Comparison of ENCODE assay signal across 8 mouse cellular contexts in the genomic region with DNA sequence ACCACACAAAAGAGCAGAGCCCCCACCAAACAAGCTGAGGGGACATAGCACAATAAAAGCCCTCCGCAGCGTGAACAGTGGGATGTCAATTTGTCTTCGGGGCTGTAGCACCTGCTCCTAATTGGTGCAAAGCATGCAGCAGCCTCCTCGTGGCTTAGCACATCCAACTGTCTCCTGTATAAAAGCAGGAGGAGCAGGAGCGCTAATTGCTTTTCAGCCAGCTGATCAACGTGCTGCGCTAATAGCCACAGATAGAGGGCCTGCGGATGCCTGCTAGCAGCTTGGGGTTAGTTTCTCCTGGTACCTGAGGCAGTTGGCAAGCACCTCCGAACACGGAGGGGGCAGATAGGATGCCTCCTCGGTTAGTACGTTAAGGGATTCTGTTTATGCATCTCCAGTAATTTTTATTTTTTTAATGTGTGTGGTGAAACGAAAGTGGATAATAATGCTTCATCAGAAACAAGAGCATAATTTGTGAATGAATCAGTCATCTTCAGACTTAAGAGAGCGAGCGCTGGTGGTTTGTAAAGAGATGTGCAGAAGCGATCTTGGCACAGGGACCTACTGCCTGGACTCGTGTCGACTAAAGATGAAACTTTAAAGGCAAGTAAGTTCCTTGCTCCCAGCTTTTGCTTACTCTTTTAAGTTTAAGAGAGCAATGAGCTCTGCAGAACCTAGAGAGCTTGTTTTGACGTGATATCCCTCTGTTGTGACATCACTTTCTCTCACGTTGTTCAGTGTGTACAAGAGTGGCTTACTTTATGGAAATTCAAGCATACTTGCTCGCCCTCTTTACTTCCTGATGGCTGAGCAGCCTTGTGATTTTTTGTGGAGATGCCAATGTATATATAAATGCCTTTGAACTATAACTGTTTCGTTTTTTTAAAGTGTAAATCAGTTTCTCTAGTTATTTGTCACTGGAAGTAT.
A peak's percentile ranks its signal among the peaks of the same experiment; 100 is the strongest.
DNase-seq lines count a peak whose midpoint lies in the region; ATAC-seq and TF ChIP-seq lines count a peak whose summit lies in the region.

No protein-coding gene starts in this region.

- ATAC-seq in kidney, postnatal 0 days (replicated peaks; ENCODE audit: low FRiP score, low read depth): no peak
- ATAC-seq in embryonic facial prominence, embryonic 13.5 days (ENCODE audit: insufficient number of reproducible peaks, insufficient read depth, low FRiP score, low TSS enrichment, low read depth): no peak
- peak; percentile 95 for ATAC-seq in neural tube, embryonic 13.5 days (ENCODE audit: low read depth)

- H3K27me3 ChIP-seq in kidney, postnatal 0 days (ENCODE audit: insufficient read depth, low read length): no peaks in the 10 kb centered on the region
- H3K27me3 ChIP-seq in embryonic facial prominence, embryonic 13.5 days: peaks cover 20% of the 10 kb centered on the region
- H3K27me3 ChIP-seq in neural tube, embryonic 13.5 days: no peaks in the 10 kb centered on the region

- no peak overlapping the region for H3K27ac ChIP-seq in kidney, postnatal 0 days
- H3K27ac ChIP-seq in embryonic facial prominence, embryonic 13.5 days: no peak overlapping the region
- no peak overlapping the region; the same call in 1 of the 2 replicates for H3K27ac ChIP-seq in neural tube, embryonic 13.5 days (replicated peaks)

- H3K36me3 ChIP-seq in kidney, postnatal 0 days (ENCODE audit: insufficient read depth, low read length): no peaks in the 10 kb centered on the region
- no peaks in the 10 kb centered on the region for H3K36me3 ChIP-seq in embryonic facial prominence, embryonic 13.5 days
- no peaks in the 10 kb centered on the region for H3K36me3 ChIP-seq in neural tube, embryonic 13.5 days

- H3K4me2 ChIP-seq in kidney, postnatal 0 days (ENCODE audit: low read length): no peak overlapping the region
- H3K4me2 ChIP-seq in embryonic facial prominence, embryonic 13.5 days: peak overlapping the region; percentile 46
- peak overlapping the region; percentile 53 for H3K4me2 ChIP-seq in neural tube, embryonic 13.5 days

- H3K4me1 ChIP-seq in kidney, postnatal 0 days (replicated peaks; ENCODE audit: insufficient read depth, low read length): no peaks in the 10 kb centered on the region
- H3K4me1 ChIP-seq in embryonic facial prominence, embryonic 13.5 days: peaks cover 4% of the 10 kb centered on the region; the same call in 1 of the 2 replicates
- peaks cover 12% of the 10 kb centered on the region for H3K4me1 ChIP-seq in neural tube, embryonic 13.5 days (replicated peaks)

- H3K9ac ChIP-seq in kidney, postnatal 0 days (ENCODE audit: low read depth, low read length): no peak overlapping the region
- H3K9ac ChIP-seq in embryonic facial prominence, embryonic 13.5 days: no peak overlapping the region
- H3K9ac ChIP-seq in neural tube, embryonic 13.5 days: no peak overlapping the region

- TF ChIP-seq CTCF in kidney, postnatal 0 days (IDR thresholded peaks at IDR 0.05; ENCODE audit: low read depth): peak; percentile 9; the same call in 1 of the 2 replicates

- no peaks in the 10 kb centered on the region for H3K9me3 ChIP-seq in kidney, postnatal 0 days (replicated peaks; ENCODE audit: low read length)
- H3K9me3 ChIP-seq in embryonic facial prominence, embryonic 13.5 days: no peaks in the 10 kb centered on the region
- H3K9me3 ChIP-seq in neural tube, embryonic 13.5 days: no peaks in the 10 kb centered on the region

- 37% methylated on average over 22 of the region's 22 CpGs for WGBS in kidney, postnatal 0 days
- WGBS in embryonic facial prominence, embryonic 13.5 days: 30% methylated on average over 22 of the region's 22 CpGs
- WGBS in neural tube, embryonic 13.5 days: 33% methylated on average over 22 of the region's 22 CpGs

- no peak for DNase-seq in kidney, postnatal 0 days (ENCODE audit: low spot score)
- no peak for DNase-seq in kidney, adult 8-10 months
- DNase-seq in layer of hippocampus, adult 18-20 months (ENCODE audit: low spot score in 2 of 2): peak; percentile 21 to 44
- DNase-seq in spleen, postnatal 4 days (ENCODE audit: low spot score in 2 of 2): no peak
- DNase-seq in thymus, postnatal 36 days: no peak
- DNase-seq in heart, postnatal 4 days: no peak

- no peak overlapping the region for H3K4me3 ChIP-seq in kidney, postnatal 0 days (replicated peaks; ENCODE audit: low read depth, low read length)
- H3K4me3 ChIP-seq in embryonic facial prominence, embryonic 13.5 days: no peak overlapping the region; the same call in 1 of the 2 replicates
- H3K4me3 ChIP-seq in neural tube, embryonic 13.5 days: peak overlapping the region; percentile 27

Comparison
In these comparisons a context has a peak if more than half of its experiments do, and no peak if none do; other contexts are left out.
1. DNase-seq: peak in layer of hippocampus, adult 18-20 months (2 of 2); none in kidney, postnatal 0 days (single experiment), kidney, adult 8-10 months (0 of 2), spleen, postnatal 4 days (0 of 2), thymus, postnatal 36 days (0 of 2) and heart, postnatal 4 days (single experiment).